Mouse (Mus musculus) adipose tissue, adult 10 weeks (tissue): Measurements from ENCODE around the gene Maml3. TPM values are rescaled to one million over a fixed set of nuclear protein-coding genes. Genes with fewer than 3 reads are reported as not detected.

ENCODE experiments used
- polyA plus RNA-seq: library from polyadenylated mRNA; stranded (reverse); fragments of 350-450 nt; fragmentation: Illumina TruSeq; extraction: RNeasy Lipid Tissue Mini Kit (QIAGEN cat#74804); gene quantifications from one replicate; pipeline ENCODE4 v1.2.3, GENCODE M21; 2014; ENCODE audit warnings: low read depth, low replicate concordance

Gene Maml3
- polyA plus RNA-seq: 7.2 TPM

DNA sequence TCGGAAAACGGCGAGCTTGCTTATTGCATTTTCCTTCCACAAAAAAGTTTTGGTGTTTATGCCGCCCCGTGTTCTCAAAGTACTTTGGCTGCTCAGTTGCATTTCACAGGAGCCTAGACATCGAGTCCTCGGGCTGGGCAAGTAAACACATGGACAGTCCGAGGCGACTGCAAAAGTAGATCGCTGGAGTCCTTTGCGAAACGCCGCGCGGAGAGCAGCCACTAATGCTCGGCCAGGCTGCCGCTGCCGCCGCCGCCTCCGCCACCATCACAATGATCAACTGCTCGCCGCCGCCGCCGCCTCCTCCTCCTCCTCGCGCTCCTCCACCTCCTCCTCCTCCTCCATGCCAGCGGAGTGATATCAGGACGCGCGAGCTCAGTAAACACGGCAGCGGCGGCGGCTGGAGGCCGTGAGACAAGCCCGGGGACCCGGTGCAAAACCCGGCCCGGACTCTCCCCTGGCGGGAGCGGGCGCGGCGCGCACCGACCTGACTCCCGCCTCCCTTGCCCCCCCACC lies at the start of gene Maml3:
TSS of gene Maml3 (minus strand) at position 441 of the 516 bp plus-strand sequence.

GRCm38 (mm10) chr3:51660060-51660459 lies 444.8 kb downstream of the Maml3 start, which contains the start of gene Mgst2:
Gene Mgst2 (plus strand): TSS chr3:51660360.

Other genes with a start within 250 kb of the Maml3 start
- gene Foxo1, start 163.3 kb upstream of the Maml3 start, polyA plus RNA-seq: 15.0 TPM